Mouse (Mus musculus): ENCODE results near the gene Acadvl.

Gene Acadvl

DNA sequence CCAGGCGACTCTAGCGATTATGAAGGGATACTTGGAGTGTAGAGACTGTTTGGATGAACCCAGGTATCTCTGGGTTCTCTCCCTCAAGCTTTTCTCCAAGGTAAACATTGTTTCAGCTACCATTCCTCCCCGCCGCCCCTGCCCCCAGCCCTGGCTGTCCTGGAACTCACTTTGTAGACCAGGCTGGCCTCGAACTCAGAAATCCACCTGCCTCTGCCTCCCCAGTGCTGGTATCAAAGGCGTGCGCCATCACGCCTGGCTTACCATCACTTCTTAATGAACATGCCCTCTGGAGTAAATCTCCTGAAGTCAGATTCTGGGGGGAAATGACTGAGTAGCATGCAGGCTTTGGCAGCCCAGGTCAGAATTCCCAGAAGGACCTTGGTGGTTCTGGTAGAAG lies 33.0 kb downstream of the Acadvl start, which contains the start of gene Elp5:
Gene Elp5 (minus strand): TSS at position 293 of the 400 bp plus-strand sequence.
- DNase-seq (ENCODE audit: low read depth in 1 of 2, low spot score in 2 of 2) = no peak

DNA sequence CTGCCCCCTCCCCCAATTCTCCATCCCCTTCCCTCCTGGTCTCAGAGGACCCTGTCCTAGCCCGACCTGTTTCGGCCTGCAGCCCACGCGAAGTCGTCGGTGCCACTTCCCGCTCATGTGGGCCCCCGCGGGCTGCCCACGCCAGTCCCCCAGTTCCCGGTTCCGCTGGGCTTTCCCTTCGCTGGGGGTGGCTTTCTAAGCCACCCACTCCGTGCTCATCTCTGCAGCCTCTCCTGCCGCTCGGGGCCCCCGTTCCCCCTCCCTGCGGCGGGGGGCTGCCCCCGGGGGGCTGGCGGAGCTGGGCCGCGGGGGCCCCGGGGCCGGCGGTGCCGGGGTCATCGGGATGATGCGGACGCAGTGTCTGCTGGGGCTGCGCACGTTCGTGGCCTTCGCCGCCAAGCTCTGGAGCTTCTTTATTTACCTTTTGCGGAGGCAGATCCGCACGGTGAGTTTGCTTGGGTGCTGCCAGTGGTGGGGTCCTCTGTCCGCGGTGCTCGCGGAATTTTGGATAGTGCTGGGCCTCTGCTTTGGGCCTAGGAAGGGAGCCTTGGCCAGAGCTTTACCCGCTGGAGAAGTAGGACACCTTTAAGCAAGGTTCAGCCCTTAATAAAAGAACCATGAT lies 34.0 kb downstream of the Acadvl start, which contains the start of gene Ctdnep1:
Gene Ctdnep1 (plus strand): TSS at position 16 of the 622 bp plus-strand sequence.
- DNase-seq (ENCODE audit: low read depth in 1 of 2, low spot score in 2 of 2) = no peak

DNA sequence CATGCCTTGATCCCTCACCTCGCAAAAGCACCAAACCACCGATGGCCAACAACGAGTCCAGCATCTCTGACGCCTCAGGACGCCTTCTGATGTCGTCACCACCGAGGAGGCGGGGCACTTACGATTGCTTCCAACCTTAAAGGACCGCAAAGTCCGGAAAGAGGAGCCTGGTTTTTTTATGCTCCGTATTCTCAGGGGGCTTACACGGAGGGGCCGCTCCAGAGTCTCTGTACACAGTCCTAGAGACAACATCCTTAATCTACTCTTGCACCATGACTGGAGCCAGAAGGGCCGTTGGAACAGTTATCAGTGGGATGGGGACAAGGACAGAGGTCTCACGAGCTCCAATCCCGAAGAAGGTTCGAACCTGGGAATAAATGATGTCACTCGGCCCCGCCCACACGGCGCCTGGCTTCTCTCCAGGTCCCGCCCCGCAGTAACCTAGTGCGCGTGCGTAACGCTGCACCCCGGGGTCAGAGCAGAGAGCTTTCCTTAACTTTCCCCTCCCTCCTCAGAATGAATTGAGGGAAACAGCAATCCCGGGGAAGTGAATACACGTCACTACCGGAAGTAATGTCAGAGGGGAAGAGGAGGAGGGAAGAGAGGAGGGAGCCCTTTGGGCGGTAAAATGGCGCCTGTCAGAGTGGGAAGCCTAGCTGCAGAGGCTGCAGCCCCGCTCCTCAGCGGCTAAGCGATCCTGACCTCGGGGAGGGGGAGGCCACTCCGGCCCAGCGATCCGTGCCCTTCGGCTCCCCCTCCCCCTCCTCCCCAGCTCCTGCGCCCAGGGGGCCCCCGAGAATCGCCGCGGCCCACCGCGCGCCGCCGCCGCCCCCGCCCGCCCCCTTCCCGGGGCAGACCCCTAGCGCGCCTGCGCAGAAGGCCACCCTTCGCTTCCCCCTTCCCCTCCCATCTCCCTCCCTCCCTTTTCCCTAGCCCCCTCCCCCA lies 34.7 kb downstream of the Acadvl start:
- DNase-seq (ENCODE audit: low read depth in 1 of 2, low spot score in 2 of 2) = peak; percentile 98

DNA sequence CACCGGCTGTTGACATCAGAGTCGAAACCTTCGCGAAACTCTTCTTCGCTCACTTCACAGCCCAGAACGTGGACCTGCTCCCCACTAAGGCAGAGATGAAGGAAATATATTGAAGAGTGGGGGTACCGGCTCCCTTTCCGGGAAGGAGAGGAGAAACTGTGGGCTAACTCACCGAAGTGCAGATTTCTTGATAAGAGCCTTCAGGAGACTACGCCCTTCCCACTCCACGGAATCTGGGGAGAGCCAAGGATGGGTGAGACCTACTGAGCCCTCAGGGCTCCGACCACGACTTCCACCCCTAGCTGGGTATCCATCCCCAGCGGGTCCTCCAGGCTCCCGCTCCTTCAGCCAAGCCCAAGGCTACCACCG lies 35.4 kb downstream of the Acadvl start:
- no peak for DNase-seq (ENCODE audit: low read depth in 1 of 2, low spot score in 2 of 2)

DNA sequence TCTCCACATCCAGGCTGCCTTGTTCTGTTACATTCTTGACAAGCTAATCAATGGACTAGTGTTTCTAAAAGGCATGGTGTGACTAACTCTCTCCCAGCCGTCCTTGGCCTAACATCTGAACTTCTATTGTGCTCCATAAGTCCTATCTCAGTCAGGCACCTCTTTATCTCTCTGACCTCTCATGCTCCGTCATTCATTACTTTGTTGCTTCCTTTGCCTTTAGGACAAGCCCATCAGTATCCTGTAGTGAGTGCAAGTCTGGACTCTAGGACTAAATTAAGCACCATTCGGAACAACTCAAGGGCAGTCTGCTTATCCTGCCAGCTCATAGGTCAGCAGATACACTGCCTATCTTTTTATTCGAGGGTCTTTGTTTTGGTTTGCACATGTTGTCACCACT lies 38.9 kb downstream of the Acadvl start:
- DNase-seq (ENCODE audit: low read depth in 1 of 2, low spot score in 2 of 2) = no peak

DNA sequence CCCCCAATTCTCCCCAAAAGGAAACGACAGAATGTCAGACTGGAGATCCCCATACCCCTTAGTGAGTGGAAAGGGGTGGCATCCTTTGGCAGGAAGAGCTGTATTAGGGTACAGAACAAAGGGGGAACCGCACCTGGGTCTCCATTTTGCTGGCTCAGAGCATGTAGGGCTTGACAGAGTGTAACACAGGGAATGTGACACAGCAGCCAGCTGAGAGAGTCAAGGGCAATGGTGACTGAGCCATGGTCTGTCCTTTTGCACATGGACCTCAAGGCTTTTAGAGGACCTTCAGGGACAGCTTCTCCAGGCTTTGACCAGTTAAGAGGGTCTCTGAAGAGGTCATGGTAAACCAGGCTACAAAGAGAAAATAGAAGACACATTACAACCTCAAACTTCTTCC lies 40.3 kb downstream of the Acadvl start:
- DNase-seq (ENCODE audit: low read depth in 1 of 2, low spot score in 2 of 2) = no peak

DNA sequence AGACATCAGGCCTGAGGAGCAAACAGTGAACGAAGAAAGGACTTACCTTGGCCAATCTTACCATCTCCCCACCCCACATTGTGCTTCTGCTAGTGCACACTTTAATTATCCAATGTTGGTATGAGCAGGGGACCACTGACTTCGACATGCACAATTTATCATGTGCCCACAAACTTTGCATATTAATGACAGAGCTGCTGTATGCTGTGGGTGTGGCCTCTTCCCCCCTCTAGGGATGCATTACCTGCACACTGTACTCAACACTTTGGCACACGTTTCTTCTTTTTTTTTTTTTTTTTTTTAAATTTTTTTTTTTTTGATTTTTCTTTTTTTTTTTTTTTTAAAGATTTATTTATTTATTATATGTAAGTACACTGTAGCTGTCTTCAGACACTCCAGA lies 44.4 kb downstream of the Acadvl start:
- DNase-seq (ENCODE audit: low read depth in 1 of 2, low spot score in 2 of 2) = no peak

DNA sequence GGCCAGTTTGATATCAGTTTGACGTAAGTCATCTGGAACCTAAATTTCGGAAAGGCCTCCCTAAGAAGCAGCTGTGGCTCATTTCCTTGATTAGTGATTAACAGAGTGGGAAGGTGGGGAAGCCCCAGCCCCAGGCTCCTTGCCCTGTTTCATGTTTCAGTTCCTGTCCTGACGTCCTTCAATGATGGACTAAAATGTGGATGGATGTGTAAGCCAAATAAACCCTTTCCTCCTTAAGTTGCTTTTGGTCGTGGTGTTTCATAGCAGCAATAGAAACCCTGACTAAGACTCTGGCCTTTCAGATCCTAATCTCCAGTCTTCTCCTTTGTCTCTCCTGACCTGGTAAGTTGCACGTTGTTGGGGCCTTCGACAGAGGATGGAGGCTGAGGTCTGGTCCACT lies 45.0 kb downstream of the Acadvl start:
- no peak for DNase-seq (ENCODE audit: low read depth in 1 of 2, low spot score in 2 of 2)

DNA sequence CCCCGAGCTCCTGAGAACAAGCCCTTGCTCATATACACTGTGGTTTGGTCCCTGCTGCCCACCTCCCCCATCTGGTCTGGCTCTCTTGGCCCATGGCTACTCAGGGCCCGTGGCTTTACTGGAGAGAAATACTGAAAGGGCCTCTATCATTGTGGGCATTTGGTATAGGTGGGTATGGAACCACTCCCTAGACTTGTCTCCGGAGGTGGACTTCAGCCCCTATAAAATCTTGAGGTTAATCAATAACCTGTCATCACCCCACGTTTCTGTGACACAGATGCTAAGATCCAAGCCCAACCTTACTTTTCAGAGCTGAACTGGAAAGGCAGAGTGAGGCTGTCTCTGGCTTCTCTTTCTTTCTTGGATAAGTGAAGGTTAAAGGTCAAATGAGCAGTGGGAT lies 46.4 kb downstream of the Acadvl start:
- DNase-seq (ENCODE audit: low read depth in 1 of 2, low spot score in 2 of 2) = no peak

DNA sequence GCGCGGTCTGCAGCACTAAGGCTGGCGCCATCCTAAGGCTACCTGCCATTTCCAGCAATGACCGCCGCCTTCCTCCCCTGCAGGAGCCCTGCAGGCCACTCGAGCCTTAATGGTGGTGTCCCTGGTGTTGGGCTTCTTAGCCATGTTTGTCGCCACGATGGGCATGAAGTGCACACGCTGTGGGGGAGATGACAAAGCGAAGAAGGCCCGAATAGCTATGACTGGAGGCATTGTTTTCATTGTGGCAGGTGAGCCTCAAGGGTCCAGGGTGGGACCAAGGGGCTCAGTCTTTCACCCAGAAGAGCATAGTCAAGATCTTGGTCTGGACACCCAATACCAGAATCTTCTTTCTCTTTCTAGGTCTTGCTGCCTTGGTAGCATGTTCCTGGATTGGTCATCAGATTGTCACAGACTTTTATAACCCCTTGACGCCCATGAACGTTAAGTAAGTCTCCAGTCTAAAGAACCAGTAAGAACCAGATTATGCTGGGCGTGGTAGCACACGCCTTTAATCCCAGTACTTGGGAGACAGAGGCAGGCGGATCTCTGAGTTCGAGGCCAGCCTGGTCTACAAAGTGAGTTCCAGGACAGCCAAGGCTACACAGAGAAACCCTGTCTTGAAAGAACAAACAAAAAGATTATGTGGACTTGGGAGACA lies 48.2 kb downstream of the Acadvl start:
- DNase-seq (ENCODE audit: low read depth in 1 of 2, low spot score in 2 of 2) = no peak

DNA sequence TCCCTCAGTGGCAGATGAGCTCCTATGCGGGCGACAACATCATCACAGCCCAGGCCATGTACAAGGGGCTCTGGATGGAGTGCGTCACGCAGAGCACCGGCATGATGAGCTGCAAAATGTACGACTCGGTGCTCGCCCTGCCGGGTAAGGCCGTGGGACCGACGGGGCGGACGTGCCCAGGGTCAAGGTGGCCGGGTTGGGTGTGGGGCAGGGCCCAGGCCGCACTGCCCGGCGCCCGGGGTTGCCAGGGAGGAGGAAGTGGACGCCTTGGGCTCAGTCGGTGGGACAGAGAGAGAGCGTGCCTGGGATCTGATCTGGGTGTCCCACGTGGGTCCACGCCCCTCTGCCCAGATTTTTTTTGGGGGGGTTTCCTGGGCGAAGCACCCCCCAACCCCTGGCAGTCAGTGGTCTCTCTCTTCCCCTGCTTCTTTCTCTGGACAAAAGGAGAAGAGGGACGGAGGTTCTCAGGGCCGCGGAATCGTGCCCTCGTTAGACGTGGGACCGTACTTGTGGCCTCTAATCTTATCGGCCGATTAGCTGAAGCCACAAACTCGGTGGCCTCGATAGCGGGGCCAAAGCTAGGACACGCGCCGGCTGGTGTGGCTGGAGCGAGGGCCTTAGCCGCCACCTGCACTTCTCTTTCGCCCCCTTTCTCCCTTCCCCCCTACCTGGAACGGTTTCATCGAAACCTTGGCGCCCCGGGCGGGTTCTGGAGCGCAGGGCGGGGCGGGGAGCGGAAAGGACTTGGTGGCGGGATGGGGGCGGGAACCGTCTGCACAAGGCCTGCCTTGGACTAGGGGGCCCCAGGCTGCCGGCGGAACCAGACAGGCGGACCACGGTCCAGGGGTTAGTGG lies 49.0 kb downstream of the Acadvl start:
- DNase-seq (ENCODE audit: low read depth in 1 of 2, low spot score in 2 of 2) = no peak

DNA sequence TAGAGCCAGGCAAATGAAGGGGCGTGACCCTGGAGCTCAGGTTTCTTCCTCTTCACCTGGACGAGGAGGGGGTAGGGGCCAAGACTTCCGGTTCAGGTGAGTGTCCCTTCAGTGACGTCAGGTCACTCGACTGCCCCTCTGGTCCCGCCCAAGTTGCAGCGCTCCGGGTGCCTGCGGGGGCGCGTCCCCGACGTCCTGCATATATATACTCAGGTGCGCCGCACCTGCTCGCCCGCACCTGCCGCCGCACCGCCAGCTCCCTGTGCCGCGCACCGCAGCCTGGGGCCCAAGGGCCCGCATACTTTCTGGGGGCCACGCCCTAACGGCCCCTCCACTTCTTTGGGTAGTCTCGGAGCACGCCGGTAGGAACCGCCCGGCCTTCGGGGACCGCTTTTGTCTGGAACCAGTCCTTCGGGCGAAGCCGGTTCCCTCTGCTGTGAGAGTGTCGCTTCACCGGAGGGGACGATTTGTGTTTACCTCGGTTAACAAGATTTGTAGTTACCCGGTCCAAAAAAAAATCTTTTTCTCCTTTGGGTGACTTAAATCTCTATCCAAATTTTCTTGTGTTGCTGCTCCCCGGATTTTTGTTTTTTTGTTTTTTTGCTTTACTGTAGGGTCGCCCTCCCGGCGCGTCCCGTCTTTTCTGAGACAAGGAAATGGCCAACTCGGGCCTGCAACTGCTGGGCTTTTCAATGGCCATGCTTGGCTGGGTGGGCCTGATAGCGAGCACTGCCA lies 49.8 kb downstream of the Acadvl start:
- DNase-seq (ENCODE audit: low read depth in 1 of 2, low spot score in 2 of 2) = no peak

DNA sequence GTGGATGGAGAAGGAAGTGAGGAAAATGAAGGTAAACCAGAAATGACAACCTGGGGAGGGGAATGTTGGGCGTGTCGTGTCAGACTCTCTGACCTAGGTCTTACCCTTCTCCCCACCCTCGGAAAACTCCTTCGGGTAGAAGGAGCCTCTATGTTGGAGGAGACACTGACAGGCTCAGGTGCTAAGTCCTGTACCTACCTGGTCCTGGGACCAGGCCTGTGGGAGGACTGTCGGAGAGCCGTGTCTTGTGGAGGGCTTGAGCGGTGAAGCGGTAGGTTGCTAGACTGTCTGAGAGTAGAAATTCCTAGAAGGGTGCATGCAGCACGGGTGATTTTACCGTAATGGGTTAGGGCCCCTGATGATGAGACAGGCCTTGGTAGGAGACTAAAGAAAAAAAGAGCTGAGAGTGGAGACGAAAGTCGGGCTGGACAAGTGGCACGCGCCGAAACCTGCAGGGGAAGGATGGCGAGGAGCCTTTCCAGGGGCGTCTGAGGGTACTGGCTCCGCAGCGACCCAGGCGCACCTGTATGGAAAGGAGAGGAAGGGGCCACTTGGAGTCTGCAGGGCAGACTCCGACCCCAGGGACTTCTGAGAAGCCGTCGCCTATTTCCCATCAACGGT lies 50.5 kb downstream of the Acadvl start, which contains the start of gene Cldn7:
Gene Cldn7 (plus strand): TSS at position 130 of the 621 bp plus-strand sequence.
- DNase-seq (ENCODE audit: low read depth in 1 of 2, low spot score in 2 of 2) = no peak

DNA sequence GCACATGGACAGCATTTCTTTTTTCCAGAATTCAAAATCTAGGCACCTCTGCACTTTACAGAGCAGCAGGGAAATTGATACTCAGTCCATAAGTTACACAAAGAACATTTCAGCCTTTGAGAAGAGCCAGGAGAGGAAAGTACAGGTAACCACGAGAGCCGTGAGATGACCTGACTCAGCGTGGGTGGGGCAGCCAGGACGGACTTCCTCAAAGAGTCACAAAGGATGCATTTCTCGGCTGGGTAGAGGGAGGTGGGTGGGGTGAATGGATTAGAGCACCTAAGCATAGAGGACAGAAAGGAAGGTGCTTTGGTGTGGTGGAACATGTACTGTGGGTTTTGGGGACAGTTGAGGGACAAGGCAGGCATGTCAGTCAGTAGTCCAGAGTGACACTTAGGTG lies 53.4 kb downstream of the Acadvl start:
- no peak for DNase-seq (ENCODE audit: low read depth in 1 of 2, low spot score in 2 of 2)

DNA sequence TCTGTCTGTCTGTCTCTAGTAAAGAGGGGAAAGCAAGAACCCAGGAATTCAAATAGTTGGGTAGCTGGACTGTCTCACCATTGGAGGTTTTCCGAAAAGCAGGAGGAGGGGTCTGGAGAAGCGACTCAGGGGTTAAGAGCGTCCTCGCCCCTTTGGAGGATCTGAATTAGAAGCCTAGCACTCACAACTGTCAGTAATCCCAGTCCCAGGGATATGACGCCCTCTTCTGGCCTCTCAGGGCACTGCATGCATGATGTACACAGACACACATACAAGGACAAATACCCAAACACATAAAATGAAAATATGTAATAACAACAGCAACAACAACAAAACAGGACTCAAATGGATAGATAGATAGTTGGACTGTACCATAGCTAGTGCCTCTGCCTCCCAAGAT lies 54.6 kb downstream of the Acadvl start:
- DNase-seq (ENCODE audit: low read depth in 1 of 2, low spot score in 2 of 2) = no peak
